Mouse (Mus musculus) C2C12 (cell line): ENCODE measurements around the gene Galr3.

Source experiments
- CEBPB ChIP-seq: IDR thresholded peaks from one replicate; pipeline ENCODE4 v1.6.1; 2011; ENCODE audit warnings: low read depth, mild to moderate bottlenecking, control low read depth, moderate library complexity
- CTCF ChIP-seq: IDR thresholded peaks from one replicate; pipeline ENCODE4 v1.5.1; 2011; ENCODE audit not compliant: control insufficient read depth, insufficient read depth, insufficient read length
- FOSL1 ChIP-seq: IDR thresholded peaks from one replicate; pipeline ENCODE4 v1.8.0; 2011; ENCODE audit warnings: mild to moderate bottlenecking, low read length; ENCODE audit not compliant: poor library complexity, insufficient read depth, severe bottlenecking
- MAX ChIP-seq: IDR thresholded peaks from one replicate; pipeline ENCODE4 v1.6.1; 2011; ENCODE audit warnings: mild to moderate bottlenecking, control low read depth
- MYOD1 ChIP-seq: IDR thresholded peaks from one replicate; pipeline ENCODE4 v1.6.1; 2011; ENCODE audit warnings: low read depth; ENCODE audit not compliant: control insufficient read depth, insufficient read length
- MYOG ChIP-seq: IDR thresholded peaks from one replicate; pipeline ENCODE4 v1.6.1; 2011; ENCODE audit not compliant: control insufficient read depth, insufficient read length; ENCODE audit errors: extremely low read depth
- USF1 ChIP-seq: IDR thresholded peaks from one replicate; pipeline ENCODE4 v1.6.1; 2011; ENCODE audit warnings: low read depth, mild to moderate bottlenecking, control low read depth, moderate library complexity

DNA sequence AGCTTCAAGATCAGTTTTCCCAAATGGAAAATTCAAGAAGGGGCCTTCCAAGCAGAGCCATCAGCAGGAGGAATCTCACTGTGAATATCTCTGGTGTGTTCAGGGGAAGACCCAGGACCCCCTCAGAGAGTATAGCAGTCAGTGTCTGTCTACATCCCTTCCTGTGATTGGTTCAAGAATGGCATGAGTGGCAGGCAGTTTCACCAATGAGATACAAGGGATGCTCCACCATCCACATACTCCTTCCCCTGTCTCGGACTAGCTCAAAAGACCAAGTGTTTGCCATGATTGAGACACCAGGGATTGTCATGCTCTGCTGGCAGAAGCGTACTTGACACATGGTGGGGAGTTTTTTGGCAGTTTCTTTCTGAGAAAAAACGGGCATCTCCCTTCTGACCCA, 35.0 kb upstream of the Galr3 start:
- no peak for TF ChIP-seq CEBPB
- TF ChIP-seq CTCF, result no peak
- TF ChIP-seq MAX, result no peak
- TF ChIP-seq USF1, result no peak
- TF ChIP-seq MYOD1, result no peak
- no peak for TF ChIP-seq MYOG
- TF ChIP-seq FOSL1, result no peak
